Mouse (Mus musculus): ENCODE measurements around the gene Kcnn4.
A peak's percentile ranks its signal among the peaks of the same experiment; 100 is the strongest.

The Kcnn4 gene

DNA sequence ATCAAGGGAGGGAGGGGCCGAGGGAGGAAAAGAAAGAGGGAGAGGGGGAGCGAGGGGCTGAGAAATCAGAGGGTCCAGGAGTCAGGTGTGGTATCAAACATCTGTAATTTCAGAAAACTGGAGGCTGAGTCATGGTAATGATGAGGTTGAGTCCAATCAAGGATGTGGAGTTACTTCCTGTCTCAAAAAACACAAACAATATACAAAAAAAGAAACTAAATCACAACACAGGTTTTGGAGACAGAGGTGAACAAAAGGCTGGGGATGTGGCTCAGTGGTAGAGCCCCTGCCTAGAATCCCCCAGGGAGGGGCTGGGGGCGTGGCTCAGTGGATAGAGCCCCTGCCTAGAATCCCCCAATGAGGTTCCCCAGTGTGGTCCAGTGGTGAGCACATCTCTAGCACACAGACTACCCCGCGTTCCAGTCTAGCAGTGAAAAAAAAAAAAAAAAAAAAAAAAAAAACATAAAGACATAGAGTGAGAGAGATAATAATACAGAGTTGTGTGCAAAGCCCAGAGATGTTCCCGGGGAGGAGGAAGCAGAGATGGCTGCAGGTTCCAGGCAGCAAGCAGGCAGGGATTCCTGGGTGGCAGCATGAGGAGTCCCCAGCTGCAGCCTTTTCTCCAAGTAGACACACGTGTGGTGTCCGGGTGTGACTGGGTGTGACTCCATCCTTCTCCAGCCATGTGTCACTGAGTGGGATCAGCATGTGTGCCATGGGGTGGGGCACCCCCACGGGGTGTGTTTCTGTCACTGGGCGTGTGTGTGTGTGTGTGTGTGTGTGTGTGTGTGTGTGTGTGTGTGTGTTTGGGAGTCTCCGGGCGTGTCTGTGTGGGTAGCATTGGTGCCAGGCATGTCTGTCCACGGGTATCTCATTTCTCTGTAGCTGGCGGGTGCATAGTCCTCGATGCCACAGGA lies 3.1 kb upstream of the Kcnn4 start:
- no peak for DNase-seq

DNA sequence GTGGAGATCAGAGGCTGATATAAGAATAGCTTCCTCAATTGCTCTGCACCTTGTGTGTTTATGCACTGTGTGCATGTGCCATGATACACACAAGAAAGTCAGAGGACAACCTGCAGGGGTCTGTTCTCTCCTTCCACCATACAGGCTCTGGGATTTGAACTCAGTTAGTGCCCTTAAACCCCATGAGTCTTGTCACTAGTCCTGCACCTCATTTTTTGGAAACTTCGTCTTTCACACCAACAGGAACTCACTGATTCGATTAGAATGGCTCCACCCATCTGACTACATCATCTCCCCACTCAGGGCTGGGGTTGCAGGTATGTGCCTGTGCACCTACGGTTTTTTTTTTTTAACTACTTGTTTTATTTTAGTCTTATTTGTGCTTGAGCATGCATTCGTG lies 1.8 kb upstream of the Kcnn4 start:
- DNase-seq, result no peak

DNA sequence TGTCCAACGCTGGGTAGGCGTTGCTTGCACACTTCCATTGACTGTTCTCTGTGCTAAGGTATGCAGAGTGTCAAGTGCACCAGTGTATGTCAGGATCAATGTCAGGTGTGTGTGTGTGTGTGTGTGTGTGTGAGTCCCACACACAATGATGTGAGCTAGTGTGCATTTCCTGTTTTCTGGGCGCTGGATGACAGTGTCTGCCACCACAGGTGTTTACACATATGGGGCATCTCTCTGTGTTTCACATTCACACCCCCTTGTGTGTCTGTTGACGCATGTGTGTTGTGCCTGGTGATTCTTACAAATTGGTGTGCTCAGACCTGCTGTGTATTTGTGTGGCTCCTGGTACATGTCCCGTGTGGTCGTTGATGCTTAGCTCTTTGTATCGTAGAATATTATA lies 1.1 kb upstream of the Kcnn4 start:
- no peak for DNase-seq

DNA sequence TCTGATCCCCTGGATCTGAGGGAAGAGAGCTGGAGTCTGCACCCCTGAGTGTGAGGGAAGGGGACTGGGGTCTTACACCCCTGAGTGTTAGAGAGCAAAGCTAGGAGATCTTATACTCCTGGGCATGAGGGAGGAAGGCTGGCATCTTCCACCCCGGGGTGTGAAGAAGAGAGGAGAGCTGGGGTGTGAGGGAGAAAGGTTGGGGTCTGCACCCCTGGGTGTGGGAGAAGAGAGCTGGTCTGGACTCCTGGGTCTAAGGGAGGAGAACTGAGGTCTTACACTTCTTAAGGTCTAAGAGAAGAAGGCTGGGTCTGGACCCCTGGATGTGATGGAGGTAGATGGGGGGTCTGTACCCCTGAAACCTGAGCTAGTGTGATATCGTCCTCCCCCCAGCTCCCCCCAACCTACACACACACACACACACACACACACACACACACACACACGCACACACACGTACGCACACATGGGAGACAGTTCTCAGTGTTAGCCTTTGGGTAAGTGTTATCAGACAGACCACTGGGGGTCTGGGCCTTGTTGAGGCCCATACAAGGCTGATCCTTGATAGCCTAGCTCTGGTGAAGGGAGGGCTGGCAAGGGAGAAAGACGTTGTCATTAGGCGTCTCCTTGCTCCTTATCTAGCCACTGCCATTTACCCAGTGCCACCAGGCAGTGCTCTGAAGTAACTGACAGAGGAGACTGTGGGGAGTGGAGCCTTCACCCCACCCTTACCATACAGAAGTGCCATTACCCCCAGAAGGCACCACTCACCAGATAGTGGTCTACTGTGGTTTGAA lies 1.1 kb downstream of the Kcnn4 start:
- DNase-seq, result no peak

DNA sequence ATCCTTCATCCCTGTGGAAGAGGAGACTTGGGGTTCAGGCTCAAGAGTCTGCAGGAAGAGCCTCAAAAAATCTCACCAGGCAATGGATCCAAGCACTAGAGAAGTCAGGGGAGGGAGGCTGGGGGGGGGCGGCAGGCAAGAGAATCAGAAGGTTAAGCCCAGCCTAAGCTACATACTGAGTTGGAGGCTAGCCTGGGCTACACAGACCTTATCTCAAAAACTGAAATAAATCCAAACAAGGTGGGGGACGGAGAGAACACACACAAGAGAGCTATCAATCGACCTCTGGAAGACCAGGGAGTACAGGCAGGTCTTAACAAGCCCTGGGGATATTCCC lies 1.7 kb downstream of the Kcnn4 start:
- DNase-seq, result no peak

DNA sequence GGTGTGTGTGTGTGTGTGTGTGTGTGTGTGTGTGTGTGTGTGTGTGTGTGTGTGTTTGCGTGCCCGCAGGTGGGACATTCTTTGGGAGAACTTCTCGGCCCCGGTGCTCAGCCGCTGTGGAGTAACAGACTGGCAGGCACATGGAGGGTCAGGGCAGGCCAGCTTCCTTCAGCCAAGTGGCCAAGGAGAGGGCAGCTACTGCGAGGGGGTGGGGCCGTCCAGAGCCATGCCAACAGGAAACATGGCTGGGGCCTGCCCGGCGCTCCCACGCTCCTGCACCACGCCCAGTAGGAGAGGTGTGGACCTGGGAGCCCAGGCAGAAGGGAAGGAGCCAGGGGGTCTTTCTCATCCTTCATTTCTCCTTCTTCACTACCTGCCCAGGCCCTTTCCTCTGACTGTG lies 2.2 kb downstream of the Kcnn4 start:
- DNase-seq, result peak; percentile 93

DNA sequence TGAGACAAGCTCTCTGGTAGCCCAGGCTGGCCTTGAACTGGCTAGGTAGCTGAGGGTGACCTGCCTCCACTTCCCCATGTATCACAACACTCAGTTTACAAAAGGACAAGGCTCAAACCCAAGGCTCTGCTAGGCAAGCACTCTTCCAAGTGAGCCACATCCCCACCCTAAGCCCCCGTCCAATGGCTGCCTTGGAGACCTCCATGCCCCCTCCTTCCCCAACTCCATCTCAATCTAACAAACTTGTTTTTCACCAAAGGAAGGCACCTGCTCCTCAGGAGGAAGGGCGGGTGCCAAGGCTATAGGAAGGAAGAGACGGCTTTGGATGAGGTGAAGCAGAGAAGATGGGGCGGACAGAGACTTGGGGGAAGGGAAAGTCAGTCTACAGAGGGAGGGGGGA lies 2.7 kb downstream of the Kcnn4 start:
- no peak for DNase-seq

DNA sequence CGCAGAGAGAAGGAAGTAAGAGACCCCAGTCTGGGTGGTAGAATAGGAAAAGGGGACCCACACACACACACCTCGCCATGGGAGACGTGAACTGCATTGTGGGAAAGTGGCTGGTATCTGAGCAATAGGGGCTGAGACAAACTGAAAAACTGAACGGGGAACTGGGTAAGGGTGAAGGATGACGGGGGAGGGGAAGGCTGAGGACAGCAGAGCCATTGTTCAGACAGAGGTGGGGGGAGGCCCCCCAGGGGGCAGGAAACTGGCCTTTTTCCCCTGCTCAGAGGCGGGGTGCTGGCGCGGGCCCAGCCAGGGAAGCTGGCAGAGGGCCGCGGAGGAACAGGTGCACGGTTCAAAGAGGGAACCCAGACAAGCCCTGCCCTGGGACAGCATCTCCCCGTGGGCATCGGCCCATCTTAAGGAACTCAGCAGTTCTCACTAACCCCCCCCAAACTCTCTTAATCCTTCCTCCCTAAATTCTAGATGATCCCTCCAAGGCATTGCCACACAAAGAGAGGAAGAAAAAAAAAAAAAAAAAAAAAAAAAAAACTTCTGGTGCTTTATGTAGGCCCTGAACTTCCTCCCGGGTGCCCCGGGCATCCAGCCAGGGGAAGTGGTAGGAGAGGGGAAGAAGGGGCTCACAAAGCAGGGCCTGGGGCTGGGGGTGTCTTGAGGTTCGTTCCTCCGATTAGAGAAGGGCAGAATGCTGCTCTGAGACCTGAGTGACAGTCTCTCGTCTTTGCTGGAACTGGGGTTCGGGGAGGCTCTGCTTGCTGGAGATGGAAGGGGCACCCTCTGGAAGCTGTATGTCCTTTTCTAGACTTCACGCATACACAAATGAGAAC lies 3.7 kb downstream of the Kcnn4 start:
- peak; percentile 96 for DNase-seq

DNA sequence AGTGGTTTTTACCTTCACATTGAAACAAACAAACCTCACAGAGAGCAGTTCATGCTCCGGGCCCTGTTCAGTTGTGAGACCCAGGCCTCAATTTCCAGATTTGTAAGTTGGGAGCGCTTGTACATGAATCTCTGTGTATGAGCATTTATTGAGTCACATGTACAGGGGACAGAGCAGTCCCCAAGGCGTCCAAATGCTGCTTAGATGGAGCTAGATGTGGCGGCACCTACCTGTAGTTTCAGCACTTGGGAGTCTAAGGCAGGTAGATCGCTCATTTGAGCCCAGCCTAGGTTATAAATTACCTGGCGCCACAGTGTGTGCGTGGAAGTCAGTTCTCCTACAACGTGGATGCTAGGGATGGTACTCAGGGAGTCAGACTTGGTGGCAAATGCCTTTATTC lies 6.4 kb downstream of the Kcnn4 start:
- DNase-seq, result no peak

DNA sequence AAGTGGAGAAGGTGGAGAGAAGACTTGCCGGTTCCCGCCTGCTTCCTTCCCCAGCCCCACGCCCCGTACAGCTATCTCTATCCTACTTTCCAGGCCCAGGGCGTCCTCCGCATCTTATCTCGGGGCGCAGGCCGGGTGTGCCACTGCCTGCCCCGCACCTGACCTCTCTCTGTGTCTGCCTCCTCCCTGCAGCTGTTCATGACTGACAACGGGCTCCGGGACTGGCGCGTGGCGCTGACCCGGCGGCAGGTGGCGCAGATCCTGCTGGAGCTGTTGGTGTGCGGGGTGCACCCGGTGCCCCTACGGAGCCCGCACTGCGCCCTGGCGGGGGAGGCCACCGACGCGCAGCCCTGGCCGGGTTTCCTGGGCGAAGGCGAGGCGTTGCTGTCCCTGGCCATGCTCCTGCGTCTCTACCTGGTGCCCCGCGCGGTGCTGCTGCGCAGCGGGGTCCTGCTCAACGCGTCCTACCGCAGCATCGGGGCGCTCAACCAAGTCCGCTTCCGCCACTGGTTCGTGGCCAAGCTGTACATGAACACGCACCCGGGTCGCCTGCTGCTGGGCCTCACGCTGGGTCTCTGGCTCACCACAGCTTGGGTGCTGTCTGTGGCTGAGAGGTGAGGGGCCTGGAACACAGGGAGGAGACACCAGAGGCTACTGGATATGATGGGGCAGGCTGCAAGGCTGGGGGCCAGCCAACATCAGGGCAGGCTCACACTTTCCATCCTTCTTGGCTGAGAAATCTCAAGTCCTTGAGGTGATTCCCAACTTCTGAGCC lies 7.2 kb downstream of the Kcnn4 start:
- peak; percentile 95 for DNase-seq

DNA sequence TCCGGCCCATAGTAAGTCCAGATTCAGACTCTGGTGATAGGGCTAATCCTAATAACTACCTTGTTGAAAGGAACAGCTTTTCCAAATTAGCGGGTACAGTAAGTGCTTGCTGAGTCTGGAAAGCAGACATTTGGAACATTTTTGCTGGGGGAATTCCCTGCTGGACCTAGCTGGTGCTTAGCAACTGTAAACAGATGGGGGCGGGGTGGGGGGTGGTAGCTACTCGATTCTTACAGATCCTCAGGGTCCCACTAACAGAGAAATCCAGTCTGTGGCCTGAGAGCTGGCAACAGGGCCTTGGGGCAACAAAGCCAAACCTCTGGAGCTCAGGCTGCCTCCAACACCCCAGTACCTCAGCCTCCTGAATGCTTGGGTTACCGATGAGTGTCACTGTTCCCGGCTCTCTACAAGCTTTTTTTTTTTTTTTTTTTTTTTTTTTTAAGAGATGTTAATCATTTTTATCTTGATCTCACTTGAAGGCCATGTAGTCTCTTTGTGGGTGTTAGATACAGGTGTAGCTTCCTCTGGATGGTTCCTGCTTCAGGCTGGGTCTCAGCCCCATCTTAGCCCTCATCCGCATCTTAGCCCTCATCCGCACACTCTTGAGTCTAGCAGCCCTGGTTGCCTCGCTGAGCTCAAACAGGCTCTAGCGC lies 8.1 kb downstream of the Kcnn4 start:
- no peak for DNase-seq

DNA sequence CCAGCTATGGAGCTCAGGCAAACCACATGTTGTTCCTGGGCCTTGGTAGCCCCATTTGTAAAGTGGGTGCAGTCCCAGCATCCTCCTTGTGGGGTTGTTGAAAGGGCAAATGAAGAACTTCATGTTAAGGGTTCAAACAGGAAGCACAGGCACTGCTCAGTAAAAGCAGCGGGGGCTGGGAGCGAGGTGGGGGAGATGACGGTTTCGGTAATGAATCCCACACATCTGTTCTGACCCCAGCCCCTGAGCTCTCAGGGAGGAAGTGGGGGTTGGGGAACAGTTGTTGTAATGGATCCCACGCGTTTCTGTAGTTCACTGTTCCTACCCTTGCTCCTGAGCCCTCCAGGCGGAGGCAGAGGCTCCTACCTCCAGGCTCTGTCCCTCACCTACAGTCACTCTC lies 9.9 kb downstream of the Kcnn4 start:
- DNase-seq, result no peak

DNA sequence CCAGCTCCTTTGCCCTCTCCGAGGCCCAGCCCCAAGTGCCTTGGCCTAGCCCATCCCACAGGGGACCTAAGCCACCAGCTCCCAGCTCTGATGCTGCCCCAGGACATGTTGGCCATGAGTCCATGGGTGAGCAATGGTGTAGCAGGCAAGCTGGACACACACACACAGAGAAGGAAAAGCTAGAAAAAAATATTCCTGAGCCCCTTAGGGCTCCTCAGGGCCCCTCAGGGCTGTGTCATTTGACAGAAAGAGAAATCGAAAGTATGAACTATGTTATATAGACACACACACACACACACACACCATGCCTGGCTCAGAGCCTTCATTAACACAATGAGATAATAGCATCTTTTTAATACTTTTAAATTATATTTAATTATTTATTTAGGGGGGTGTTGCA lies 10.3 kb downstream of the Kcnn4 start:
- DNase-seq, result no peak

DNA sequence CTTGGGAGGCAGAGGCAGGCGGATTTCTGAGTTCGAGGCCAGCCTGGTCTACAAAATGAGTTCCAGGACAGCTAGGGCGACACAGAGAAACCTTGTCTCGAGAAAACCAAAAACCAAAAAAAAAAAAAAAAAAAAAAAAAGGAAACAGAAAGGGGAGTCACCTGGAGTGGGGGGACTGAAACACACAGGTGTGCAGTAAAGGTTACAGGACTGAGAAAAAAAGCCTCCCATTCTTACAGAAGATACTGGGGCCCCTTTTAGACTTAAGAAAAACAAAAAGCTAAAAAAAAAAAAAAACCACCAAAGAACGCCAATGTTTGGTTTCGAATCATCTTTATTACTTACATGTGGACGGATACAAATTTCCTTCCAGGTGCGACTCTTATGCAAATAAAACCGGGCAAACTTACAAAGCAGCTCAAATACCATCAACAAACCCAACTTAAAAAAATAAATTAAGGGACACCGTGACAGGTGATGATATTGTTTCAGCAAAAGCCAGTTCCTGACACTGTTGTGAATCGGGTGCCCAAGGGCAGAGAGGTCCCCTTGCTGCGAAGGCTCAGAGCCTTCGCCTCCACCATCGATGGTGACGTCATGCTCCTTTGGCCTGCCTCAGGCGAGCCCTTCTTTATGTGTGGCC lies 12.8 kb downstream of the Kcnn4 start:
- DNase-seq, result no peak

DNA sequence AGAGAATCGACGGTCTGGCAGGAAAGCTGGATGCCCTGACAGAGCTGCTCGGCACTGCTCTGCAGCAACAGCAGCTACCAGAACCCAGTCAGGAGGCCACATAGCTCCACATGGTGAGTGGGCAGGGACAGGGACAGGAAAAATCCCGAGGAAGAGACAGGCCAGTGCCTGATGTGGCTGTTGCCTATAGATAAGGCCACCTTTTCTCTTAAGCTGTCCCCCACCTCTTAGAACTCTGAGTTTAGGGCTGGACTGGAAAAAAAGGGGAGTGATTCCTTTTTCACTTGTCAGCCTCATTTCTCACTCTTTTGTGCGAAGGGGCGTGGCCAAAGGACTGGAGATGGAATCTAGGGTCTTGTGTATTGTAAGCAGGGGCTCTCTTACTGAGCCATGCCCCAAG lies 14.0 kb downstream of the Kcnn4 start:
- DNase-seq, result no peak

DNA sequence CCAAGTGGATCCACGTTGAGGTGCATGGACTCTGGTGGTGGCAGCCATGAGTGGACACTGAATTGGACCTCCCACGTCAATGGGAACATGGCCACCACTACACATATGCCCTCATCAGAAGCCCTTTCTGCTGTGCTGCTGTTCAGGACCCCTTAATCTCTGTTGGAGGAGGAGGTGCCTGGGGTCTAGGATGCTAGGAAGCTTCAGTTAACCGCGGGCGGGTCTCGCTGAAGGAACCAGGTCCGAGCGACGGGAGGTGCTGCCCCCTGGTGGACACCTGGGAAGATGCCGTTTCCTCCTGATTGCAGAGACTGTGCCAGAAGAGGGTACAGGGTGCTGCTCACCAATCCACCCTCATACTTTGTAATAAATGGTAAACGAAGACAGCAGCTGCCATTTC lies 14.8 kb downstream of the Kcnn4 start:
- DNase-seq, result no peak

DNA sequence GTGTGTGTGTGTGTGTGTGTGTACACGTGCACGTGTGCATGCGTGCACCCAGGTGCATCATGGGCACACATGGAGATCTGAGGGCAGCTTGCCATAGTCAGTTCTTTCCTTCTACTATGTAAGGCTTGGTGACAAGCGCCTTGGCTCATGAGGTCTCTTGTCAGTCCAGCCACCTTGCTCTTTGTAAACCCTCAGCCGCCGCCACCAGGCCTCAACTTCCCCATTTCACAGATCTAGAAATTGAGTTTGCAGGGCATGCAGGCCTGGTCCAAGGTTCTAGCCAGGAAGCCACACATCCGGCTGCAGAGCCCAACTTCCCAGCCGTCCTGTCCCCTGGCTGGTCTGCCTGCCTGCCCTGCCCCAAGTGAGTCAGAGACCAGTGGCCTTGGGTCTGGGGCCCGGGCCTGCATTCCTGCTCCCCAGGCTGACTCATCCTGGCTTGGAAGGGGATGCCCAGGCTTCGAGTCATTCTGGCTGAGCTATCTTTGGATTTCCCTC lies 17.0 kb downstream of the Kcnn4 start:
- peak; percentile 97 for DNase-seq

DNA sequence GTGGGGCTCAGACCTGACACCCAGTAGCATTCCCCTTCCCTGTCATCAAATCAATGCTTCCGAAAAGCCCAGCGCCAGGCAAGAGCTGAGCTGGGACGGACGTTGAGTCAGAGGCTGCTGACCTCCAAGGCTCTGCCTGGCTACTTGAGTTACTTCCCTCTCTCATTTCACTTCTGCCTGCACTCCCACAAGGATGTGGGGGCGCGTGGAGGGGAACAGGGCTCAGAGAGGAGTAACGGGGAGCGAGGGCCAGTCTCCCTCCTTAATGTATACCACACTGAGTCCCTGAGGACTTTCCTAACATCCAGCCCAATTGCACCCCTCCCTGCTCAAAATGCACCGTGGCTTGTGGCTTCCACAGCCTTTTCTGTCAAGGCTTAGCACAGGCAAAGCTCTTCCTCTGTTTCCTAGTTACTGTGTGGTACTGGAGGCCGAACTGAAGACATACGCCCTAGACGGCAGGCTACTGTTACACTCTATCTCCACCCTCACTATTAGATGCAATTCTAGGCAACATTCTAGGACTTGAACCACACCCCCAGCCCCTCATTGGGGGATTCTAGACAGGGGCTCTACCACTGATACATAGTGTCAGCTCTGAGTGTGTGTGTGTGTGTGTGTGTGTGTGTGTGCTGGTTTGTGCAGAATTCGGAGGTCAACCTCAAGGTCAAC lies 19.6 kb downstream of the Kcnn4 start:
- peak; percentile 94 for DNase-seq

DNA sequence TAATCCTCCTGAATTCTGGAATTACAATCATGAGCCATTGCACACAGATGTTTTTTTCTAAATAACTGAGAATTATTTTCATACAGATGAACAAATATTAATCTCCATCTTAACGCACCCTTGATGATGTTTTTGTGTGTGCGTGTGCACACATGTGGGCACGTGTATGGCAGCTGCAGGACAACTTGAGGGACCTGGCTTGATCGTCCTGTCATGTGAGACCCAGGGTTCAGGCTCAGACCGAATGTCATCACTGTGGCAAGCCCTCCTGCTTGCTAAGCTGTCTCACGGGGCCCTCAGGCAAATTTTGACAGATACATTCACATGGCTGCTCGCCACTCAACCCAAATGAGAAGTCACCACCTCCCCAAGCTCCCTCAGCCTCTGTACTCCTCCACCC lies 20.4 kb downstream of the Kcnn4 start:
- no peak for DNase-seq

DNA sequence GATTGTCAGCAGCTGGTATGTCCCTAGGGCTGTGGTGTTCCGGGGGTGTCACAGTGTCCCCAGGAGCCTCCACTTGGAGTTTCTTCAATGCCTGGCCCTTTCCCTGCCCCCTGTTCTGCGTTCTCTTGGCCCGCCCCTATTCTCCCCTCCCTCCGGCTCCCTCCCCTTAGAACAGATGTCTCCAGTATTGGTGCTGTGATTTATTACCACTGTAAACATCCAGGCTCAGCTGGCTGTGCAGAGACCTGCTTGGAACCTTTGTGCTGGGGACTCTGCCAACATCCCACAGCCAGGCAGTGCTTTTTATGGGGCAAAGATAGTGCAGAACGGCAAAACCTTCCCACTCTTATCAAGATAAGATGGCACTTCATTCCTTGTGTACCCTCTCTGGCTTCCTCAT lies 21.0 kb downstream of the Kcnn4 start:
- DNase-seq, result no peak

DNA sequence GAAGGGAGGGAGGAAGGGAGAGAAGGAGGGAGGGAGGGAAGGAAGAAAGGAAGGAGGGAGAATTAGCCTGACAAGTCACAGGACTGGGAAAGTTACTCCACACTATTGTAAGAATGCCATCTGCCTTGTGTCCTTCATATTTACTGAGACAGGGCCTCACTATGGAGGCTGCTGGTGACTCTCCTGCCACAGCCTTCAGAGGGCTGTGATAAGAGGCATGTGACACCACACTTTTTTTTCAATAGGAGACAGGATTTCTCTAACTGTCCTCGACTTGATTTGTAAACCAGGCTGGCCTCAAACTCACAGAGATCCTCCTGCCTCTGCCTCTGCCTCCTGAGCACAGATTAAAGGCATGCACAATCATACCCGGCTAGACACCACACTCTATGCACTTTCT lies 21.6 kb downstream of the Kcnn4 start:
- no peak for DNase-seq

Measured in heart, adult 11 months (tissue).